Mouse (Mus musculus) cerebellum, postnatal 36 days (tissue): Measurements from ENCODE around the gene Dido1.

ENCODE experiments used
- DNase-seq, 2 experiments: peaks; one replicate each; pipeline ENCODE4 v3.0.0; 2021 to 2022; ENCODE audit warnings: mixed read lengths in 2 of 2

The Dido1 gene

GRCm38 (mm10) chr2:180678609-180679140, 31.1 kb downstream of the Dido1 start:
- peak; percentile 53 to 73 for DNase-seq

- no peak for DNase-seq
These were observed 33.1 kb downstream of the Dido1 start for GRCm38 (mm10) chr2:180676706-180677105.

GRCm38 (mm10) chr2:180662008-180662407, 47.8 kb downstream of the Dido1 start:
- DNase-seq: no peak

- no peak for DNase-seq
These were observed 49.3 kb downstream of the Dido1 start for GRCm38 (mm10) chr2:180660521-180660920.

GRCm38 (mm10) chr2:180659353-180660150, 50.2 kb downstream of the Dido1 start:
- DNase-seq: peak; percentile 21 to 28

GRCm38 (mm10) chr2:180658381-180658780, 51.4 kb downstream of the Dido1 start:
- DNase-seq: no peak

- peak; percentile 60 to 63 for DNase-seq
These were observed 52.3 kb downstream of the Dido1 start for GRCm38 (mm10) chr2:180657394-180658013.

- no peak for DNase-seq
These were observed 54.6 kb downstream of the Dido1 start for GRCm38 (mm10) chr2:180655150-180655549.

GRCm38 (mm10) chr2:180654666-180655065, 55.1 kb downstream of the Dido1 start:
- DNase-seq: no peak

- DNase-seq: no peak
These were observed 63.0 kb downstream of the Dido1 start for GRCm38 (mm10) chr2:180646841-180647240.

GRCm38 (mm10) chr2:180643626-180644025, 66.2 kb downstream of the Dido1 start:
- no peak for DNase-seq

- no peak for DNase-seq
These were observed 67.1 kb downstream of the Dido1 start, which contains the start of gene Tcfl5 for GRCm38 (mm10) chr2:180642555-180643260. TSS of gene Tcfl5 (minus strand) at chr2:180642708.

- DNase-seq: no peak
These were observed 67.9 kb downstream of the Dido1 start for GRCm38 (mm10) chr2:180641576-180642554.

- DNase-seq: no peak
These were observed 97.9 kb downstream of the Dido1 start for GRCm38 (mm10) chr2:180611882-180612281.

GRCm38 (mm10) chr2:180610283-180610682, 99.5 kb downstream of the Dido1 start:
- no peak for DNase-seq
